Mouse (Mus musculus) kidney, postnatal 14 days (tissue): ENCODE data around the gene Otud7a.
A peak's percentile ranks its signal among the peaks of the same experiment; 100 is the strongest.

Experiments
- DNase-seq: peaks from one replicate; pipeline ENCODE4 v3.0.0; 2022; ENCODE audit warnings: mixed read lengths

Gene Otud7a

GRCm38 (mm10) chr7:63719183-63719944, 274.8 kb downstream of the Otud7a start:
- DNase-seq: no peak

GRCm38 (mm10) chr7:63720682-63721081, 276.1 kb downstream of the Otud7a start:
- no peak for DNase-seq

- no peak for DNase-seq
These were observed 280.6 kb downstream of the Otud7a start for GRCm38 (mm10) chr7:63725040-63725729.

- DNase-seq: no peak
These were observed 285.1 kb downstream of the Otud7a start for GRCm38 (mm10) chr7:63729605-63730004.

- no peak for DNase-seq
These were observed 285.5 kb downstream of the Otud7a start for GRCm38 (mm10) chr7:63730012-63730411.

GRCm38 (mm10) chr7:63737725-63738124, 293.2 kb downstream of the Otud7a start:
- no peak for DNase-seq

- DNase-seq: no peak
These were observed 293.6 kb downstream of the Otud7a start for GRCm38 (mm10) chr7:63738142-63738541.

GRCm38 (mm10) chr7:63743116-63743515, 298.6 kb downstream of the Otud7a start:
- DNase-seq: no peak

GRCm38 (mm10) chr7:63752081-63752480, 307.5 kb downstream of the Otud7a start:
- DNase-seq: peak; percentile 33

- peak; percentile 52 for DNase-seq
These were observed 308.8 kb downstream of the Otud7a start for GRCm38 (mm10) chr7:63753274-63753751.

GRCm38 (mm10) chr7:63754573-63755475, 310.3 kb downstream of the Otud7a start:
- DNase-seq: peak; percentile 35

GRCm38 (mm10) chr7:63755476-63755948, 311.0 kb downstream of the Otud7a start:
- DNase-seq: peak; percentile 85

- no peak for DNase-seq
These were observed 312.7 kb downstream of the Otud7a start for GRCm38 (mm10) chr7:63757136-63757677.

GRCm38 (mm10) chr7:63757678-63758239, 313.2 kb downstream of the Otud7a start:
- no peak for DNase-seq

GRCm38 (mm10) chr7:63758240-63758826, 313.8 kb downstream of the Otud7a start:
- DNase-seq: no peak

- no peak for DNase-seq
These were observed 315.1 kb downstream of the Otud7a start for GRCm38 (mm10) chr7:63759606-63760005.

GRCm38 (mm10) chr7:63762529-63762928, 318.0 kb downstream of the Otud7a start:
- no peak for DNase-seq

GRCm38 (mm10) chr7:63768398-63769029, 324.0 kb downstream of the Otud7a start:
- DNase-seq: no peak

- no peak for DNase-seq
These were observed 328.7 kb downstream of the Otud7a start for GRCm38 (mm10) chr7:63773268-63773667.

- DNase-seq: no peak
These were observed 329.7 kb downstream of the Otud7a start for GRCm38 (mm10) chr7:63774291-63774690.

- no peak for DNase-seq
These were observed 332.8 kb downstream of the Otud7a start for GRCm38 (mm10) chr7:63777328-63777727.
